Mouse (Mus musculus): ENCODE results near the gene Cyp51.

GRCm38 (mm10) chr5:4040372-4040771, 64.2 kb downstream of the Cyp51 start:
- no peak for TF ChIP-seq HCFC1 (IDR thresholded peaks at IDR 0.05; ENCODE audit: borderline replicate concordance, insufficient read depth, low read length)
- no peak for TF ChIP-seq ZNF384 (IDR thresholded peaks at IDR 0.05; ENCODE audit: low read depth, low read length)

Data from ES-E14 (cell line).